Mouse (Mus musculus) midbrain, embryonic 13.5 days (tissue): ENCODE data around the gene Ap3m1. TPM values are rescaled to one million over a fixed set of nuclear protein-coding genes. Genes with fewer than 3 reads are reported as not detected.

Experiments
- ATAC-seq: fragments of 200-750 bp; cut with Nextera tagmentation; 2 replicates; pipeline ENCODE4 v1.8.0; 2017; ENCODE audit warnings: mild to moderate bottlenecking, moderate TSS enrichment, moderate library complexity
- H3K27ac ChIP-seq: fragments of 300-500 bp; sonication (generic); 2 replicates; pipeline ENCODE4 v1.5.1; 2015; ENCODE audit warnings: inconsistent platforms, mild to moderate bottlenecking, moderate library complexity
- H3K27me3 ChIP-seq: fragments of 300-500 bp; sonication (generic); 2 replicates; pipeline ENCODE4 v1.6.1; 2015; ENCODE audit warnings: mild to moderate bottlenecking, inconsistent platforms
- H3K36me3 ChIP-seq: fragments of 300-500 bp; sonication (generic); 2 replicates; pipeline ENCODE4 v1.6.1; 2015; ENCODE audit warnings: mild to moderate bottlenecking, inconsistent platforms
- H3K4me1 ChIP-seq: fragments of 300-500 bp; sonication (generic); replicated peaks from 2 replicates; pipeline ENCODE4 v1.6.1; 2015; ENCODE audit warnings: inconsistent platforms
- H3K4me2 ChIP-seq: fragments of 300-500 bp; sonication (generic); replicated peaks from 2 replicates; pipeline ENCODE4 v1.6.1; 2015; ENCODE audit warnings: moderate library complexity, mild to moderate bottlenecking, inconsistent platforms
- H3K4me3 ChIP-seq: fragments of 300-500 bp; sonication (generic); replicated peaks from 2 replicates; pipeline ENCODE4 v1.5.1; 2015; ENCODE audit warnings: mild to moderate bottlenecking, inconsistent platforms
- H3K9ac ChIP-seq: fragments of 300-500 bp; sonication (generic); replicated peaks from 2 replicates; pipeline ENCODE4 v1.6.1; 2015; ENCODE audit warnings: mild to moderate bottlenecking, inconsistent platforms
- H3K9me3 ChIP-seq: fragments of 300-500 bp; sonication (generic); 2 replicates; pipeline ENCODE4 v1.6.1; 2016; ENCODE audit warnings: mild to moderate bottlenecking, inconsistent platforms
- WGBS: fragments of 180-500 bp; shearing (Covaris S2); methylation state at CpG from one replicate; pipeline ENCODE4 v1.1.7; 2015; 5-methylcytosine and 5-hydroxymethylcytosine counted together
- polyA plus RNA-seq: library from polyadenylated mRNA; unstranded; fragments of >200 nt; fragmentation: Nextera tagmentation; extraction: Ambion mirVana; gene quantifications from 2 replicates; pipeline ENCODE4 v1.2.1, GENCODE M21; 2015

Gene Ap3m1
- polyA plus RNA-seq, 1 experiment from 2014 or later, result 103 TPM

- ATAC-seq, result no peak
- Histone ChIP-seq H3K36me3 (peaks cover 65% of the 10 kb centered on the region), H3K4me3 (no peak overlapping the region), H3K4me1 (no peaks in the 10 kb centered on the region), H3K27me3 (no peaks in the 10 kb centered on the region), H3K27ac (no peak overlapping the region), H3K4me2 (no peak overlapping the region), H3K9me3 (no peaks in the 10 kb centered on the region), H3K9ac (no peak overlapping the region)
- WGBS, result 95% methylated on average over 3 of the region's 3 CpGs
These were observed 17.5 kb downstream of the Ap3m1 start for GRCm38 (mm10) chr14:21034791-21035190.

GRCm38 (mm10) chr14:21034271-21034670 lies 18.0 kb downstream of the Ap3m1 start:
- no peak overlapping the region for H3K27ac ChIP-seq
- H3K27me3 ChIP-seq, result no peaks in the 10 kb centered on the region
- peaks cover 65% of the 10 kb centered on the region for H3K36me3 ChIP-seq
- no peak for ATAC-seq
- H3K4me2 ChIP-seq, result no peak overlapping the region
- H3K9ac ChIP-seq, result no peak overlapping the region
- no peaks in the 10 kb centered on the region for H3K9me3 ChIP-seq
- 91% methylated on average over 4 of the region's 4 CpGs for WGBS
- no peaks in the 10 kb centered on the region for H3K4me1 ChIP-seq
- H3K4me3 ChIP-seq, result no peak overlapping the region

GRCm38 (mm10) chr14:21031783-21032511 lies 20.4 kb downstream of the Ap3m1 start:
- no peaks in the 10 kb centered on the region for H3K4me1 ChIP-seq
- H3K4me3 ChIP-seq, result no peak overlapping the region
- no peak overlapping the region for H3K27ac ChIP-seq
- H3K9ac ChIP-seq, result no peak overlapping the region
- no peak for ATAC-seq
- 76% methylated on average over 6 of the region's 6 CpGs for WGBS
- no peaks in the 10 kb centered on the region for H3K27me3 ChIP-seq
- no peak overlapping the region for H3K4me2 ChIP-seq
- H3K9me3 ChIP-seq, result no peaks in the 10 kb centered on the region
- peaks cover 64% of the 10 kb centered on the region for H3K36me3 ChIP-seq

GRCm38 (mm10) chr14:21029025-21029659 lies 23.2 kb downstream of the Ap3m1 start:
- no peak for ATAC-seq
- Histone ChIP-seq H3K4me1 (no peaks in the 10 kb centered on the region), H3K27ac (no peak overlapping the region), H3K4me3 (no peak overlapping the region), H3K36me3 (peaks cover 61% of the 10 kb centered on the region), H3K9me3 (no peaks in the 10 kb centered on the region), H3K9ac (no peak overlapping the region), H3K4me2 (no peak overlapping the region), H3K27me3 (no peaks in the 10 kb centered on the region)
- WGBS, result 88% methylated on average over 11 of the region's 11 CpGs

GRCm38 (mm10) chr14:21027542-21027941 lies 24.8 kb downstream of the Ap3m1 start:
- no peaks in the 10 kb centered on the region for H3K9me3 ChIP-seq
- no peaks in the 10 kb centered on the region for H3K4me1 ChIP-seq
- ATAC-seq, result no peak
- peaks cover 56% of the 10 kb centered on the region for H3K36me3 ChIP-seq
- H3K27me3 ChIP-seq, result no peaks in the 10 kb centered on the region
- no peak overlapping the region for H3K9ac ChIP-seq
- no peak overlapping the region for H3K4me3 ChIP-seq
- no peak overlapping the region for H3K27ac ChIP-seq
- H3K4me2 ChIP-seq, result no peak overlapping the region

- H3K9me3 ChIP-seq, result no peaks in the 10 kb centered on the region
- ATAC-seq, result no peak
These were observed 31.9 kb downstream of the Ap3m1 start for GRCm38 (mm10) chr14:21020435-21020834.

GRCm38 (mm10) chr14:21018977-21019376 lies 33.3 kb downstream of the Ap3m1 start:
- H3K27ac ChIP-seq, result no peak overlapping the region
- H3K9me3 ChIP-seq, result no peaks in the 10 kb centered on the region
- WGBS, result 44% methylated on average over 3 of the region's 3 CpGs
- no peaks in the 10 kb centered on the region for H3K27me3 ChIP-seq
- H3K4me3 ChIP-seq, result no peak overlapping the region
- no peak overlapping the region for H3K4me2 ChIP-seq
- no peaks in the 10 kb centered on the region for H3K4me1 ChIP-seq
- peak; percentile 79 for ATAC-seq
- no peak overlapping the region for H3K9ac ChIP-seq
- peaks cover 28% of the 10 kb centered on the region for H3K36me3 ChIP-seq

More at GRCm38 (mm10) chr14:21020435-21020834, 31.9 kb downstream of the Ap3m1 start:
- Histone ChIP-seq H3K9ac (no peak overlapping the region), H3K27ac (no peak overlapping the region), H3K36me3 (peaks cover 26% of the 10 kb centered on the region), H3K4me1 (no peaks in the 10 kb centered on the region), H3K4me2 (no peak overlapping the region), H3K27me3 (no peaks in the 10 kb centered on the region), H3K4me3 (no peak overlapping the region)
- WGBS, result 91% methylated on average over 8 of the region's 8 CpGs

GRCm38 (mm10) chr14:21017871-21018270 lies 34.4 kb downstream of the Ap3m1 start:
- 89% methylated on average over 5 of the region's 5 CpGs for WGBS
- ATAC-seq, result no peak

GRCm38 (mm10) chr14:21013800-21014334 lies 38.4 kb downstream of the Ap3m1 start:
- WGBS, result 91% methylated on average over 5 of the region's 5 CpGs
- Histone ChIP-seq H3K36me3 (peaks cover 15% of the 10 kb centered on the region), H3K4me3 (no peak overlapping the region), H3K9ac (no peak overlapping the region), H3K9me3 (no peaks in the 10 kb centered on the region), H3K4me2 (no peak overlapping the region), H3K27me3 (no peaks in the 10 kb centered on the region), H3K27ac (no peak overlapping the region), H3K4me1 (0 out of 2 replicates have a peak, but pooled peaks cover 2% of the 10 kb centered on the region)
- no peak for ATAC-seq

More at GRCm38 (mm10) chr14:21017871-21018270, 34.4 kb downstream of the Ap3m1 start:
- Histone ChIP-seq H3K36me3 (peaks cover 28% of the 10 kb centered on the region), H3K4me2 (no peak overlapping the region), H3K4me3 (no peak overlapping the region), H3K4me1 (no peaks in the 10 kb centered on the region), H3K9me3 (no peaks in the 10 kb centered on the region), H3K27me3 (no peaks in the 10 kb centered on the region), H3K27ac (no peak overlapping the region), H3K9ac (no peak overlapping the region)

- Histone ChIP-seq H3K9ac (no peak overlapping the region), H3K4me2 (no peak overlapping the region), H3K36me3 (peaks cover 3% of the 10 kb centered on the region; the same call in 1 of the 2 replicates), H3K27ac (no peak overlapping the region), H3K9me3 (no peaks in the 10 kb centered on the region), H3K4me3 (no peak overlapping the region), H3K27me3 (no peaks in the 10 kb centered on the region), H3K4me1 (no peaks in the 10 kb centered on the region)
- no peak for ATAC-seq
- WGBS, result 90% methylated on average over 4 of the region's 4 CpGs
These were observed 52.7 kb downstream of the Ap3m1 start for GRCm38 (mm10) chr14:20999617-21000016.

GRCm38 (mm10) chr14:20997548-20997947 lies 54.8 kb downstream of the Ap3m1 start:
- WGBS, result 63% methylated on average over 3 of the region's 3 CpGs
- Histone ChIP-seq H3K4me1 (no peaks in the 10 kb centered on the region), H3K4me2 (no peak overlapping the region), H3K9ac (no peak overlapping the region), H3K4me3 (no peak overlapping the region), H3K9me3 (no peaks in the 10 kb centered on the region), H3K36me3 (no peaks in the 10 kb centered on the region), H3K27ac (no peak overlapping the region), H3K27me3 (no peaks in the 10 kb centered on the region)
- ATAC-seq, result no peak

GRCm38 (mm10) chr14:20996361-20996760 lies 55.9 kb downstream of the Ap3m1 start:
- 74% methylated on average over 5 of the region's 5 CpGs for WGBS
- Histone ChIP-seq H3K4me1 (no peaks in the 10 kb centered on the region), H3K27ac (no peak overlapping the region), H3K9ac (no peak overlapping the region), H3K4me3 (no peak overlapping the region), H3K4me2 (no peak overlapping the region), H3K9me3 (no peaks in the 10 kb centered on the region), H3K27me3 (no peaks in the 10 kb centered on the region), H3K36me3 (no peaks in the 10 kb centered on the region)
- ATAC-seq, result no peak
